Mouse (Mus musculus) limb, embryonic 13.5 days (tissue): ENCODE measurements around the gene Hist1h4j. TPM values are rescaled to one million over a fixed set of nuclear protein-coding genes. Genes with fewer than 3 reads are reported as not detected.

Experiments used
- microRNA-seq: library from miRNA; unstranded; fragments of <30 nt; microRNA quantifications from one replicate; pipeline ENCODE4, GENCODE M21; 2016
- polyA plus RNA-seq: library from polyadenylated mRNA; unstranded; fragments of >200 nt; fragmentation: Nextera tagmentation; extraction: Ambion mirVana; gene quantifications from 2 replicates; pipeline ENCODE4 v1.2.1, GENCODE M21; 2015

Hist1h4j gene
- polyA plus RNA-seq, 1 experiment from 2014 or later: 1.3 TPM

Small RNA genes within 50 kb of the gene (microRNA-seq; reads per million reads assigned to microRNA genes)
- gene Gm44357 (not detected), gene Gm44367 (not detected), gene Gm44454 (not detected)

Other genes with a start within 250 kb of the Hist1h4j start
- gene AK157302, start 239.8 kb upstream of the Hist1h4j start, polyA plus RNA-seq: 0.14 and 0.49 TPM in 2 replicates
- 6.4 and 6.9 TPM in 2 replicates for gene Gm11273, start 233.6 kb upstream of the Hist1h4j start, polyA plus RNA-seq
- 7.0 and 8.2 TPM in 2 replicates for gene Zkscan8, start 203.9 kb upstream of the Hist1h4j start, polyA plus RNA-seq
- gene Olfr1366, start 192.3 kb upstream of the Hist1h4j start, polyA plus RNA-seq: 0.10 and 0.15 TPM in 2 replicates
- 0.05 TPM in 1 of 2 replicates, not detected in the other for gene Olfr1535, start 175.2 kb upstream of the Hist1h4j start, polyA plus RNA-seq
- gene Olfr1364, start 153.3 kb upstream of the Hist1h4j start, polyA plus RNA-seq: not detected in 2 replicates
- gene Olfr1362, start 121.0 kb upstream of the Hist1h4j start, polyA plus RNA-seq: not detected in 2 replicates
- gene Olfr11, start 92.5 kb upstream of the Hist1h4j start, polyA plus RNA-seq: not detected in 2 replicates
- not detected in 2 replicates for gene Olfr1361, start 71.7 kb upstream of the Hist1h4j start, polyA plus RNA-seq
- not detected in 2 replicates for gene Olfr1360, start 57.7 kb upstream of the Hist1h4j start, polyA plus RNA-seq
- not detected in 2 replicates for gene Olfr1359, start 37.0 kb upstream of the Hist1h4j start, polyA plus RNA-seq
- 3.3 and 3.4 TPM in 2 replicates for gene Hist1h2bl, start 18.9 kb upstream of the Hist1h4j start, polyA plus RNA-seq
- gene Hist1h2ai, start 18.6 kb upstream of the Hist1h4j start, polyA plus RNA-seq: 34.6 and 46.9 TPM in 2 replicates
- gene Hist1h3h, start 17.4 kb upstream of the Hist1h4j start, polyA plus RNA-seq: 22.6 and 23.4 TPM in 2 replicates
- 6.1 and 7.8 TPM in 2 replicates for gene Hist1h2bm, start 13.0 kb upstream of the Hist1h4j start, polyA plus RNA-seq
- gene Hist1h4k, start 15.4 kb downstream of the Hist1h4j start, polyA plus RNA-seq: 4.0 and 8.4 TPM in 2 replicates
- 39.8 and 57.2 TPM in 2 replicates for gene Hist1h2ak, start 18.8 kb downstream of the Hist1h4j start, polyA plus RNA-seq
- 4.4 and 5.9 TPM in 2 replicates for gene Hist1h2bn, start 19.1 kb downstream of the Hist1h4j start, polyA plus RNA-seq
- gene Hist1h1b, start 45.6 kb downstream of the Hist1h4j start, polyA plus RNA-seq: 25.1 TPM in 2 replicates
- 133 and 146 TPM in 2 replicates for gene Hist1h3i, start 48.3 kb downstream of the Hist1h4j start, polyA plus RNA-seq
- gene Hist1h2an, start 52.2 kb downstream of the Hist1h4j start, polyA plus RNA-seq: 6.8 and 17.0 TPM in 2 replicates
- 3.3 TPM in 2 replicates for gene Hist1h2bp, start 52.4 kb downstream of the Hist1h4j start, polyA plus RNA-seq
- 33.2 and 35.5 TPM in 2 replicates for gene Hist1h2bq, start 75.1 kb downstream of the Hist1h4j start, polyA plus RNA-seq
- not detected in 2 replicates for gene Hist1h2ao, start 75.4 kb downstream of the Hist1h4j start, polyA plus RNA-seq
- gene Hist1h4m, start 76.7 kb downstream of the Hist1h4j start, polyA plus RNA-seq: not detected in 2 replicates
- gene Hist1h4n, start 97.1 kb downstream of the Hist1h4j start, polyA plus RNA-seq: 20.5 and 21.8 TPM in 2 replicates
- 3,649 and 3,737 TPM in 2 replicates for gene Hist1h2ap, start 98.4 kb downstream of the Hist1h4j start, polyA plus RNA-seq
- 34.8 and 36.3 TPM in 2 replicates for gene Hist1h2br, start 98.7 kb downstream of the Hist1h4j start, polyA plus RNA-seq
- gene Zfp184, start 210.0 kb downstream of the Hist1h4j start, polyA plus RNA-seq: 18.3 and 20.2 TPM in 2 replicates
- gene Pom121l2, start 246.1 kb downstream of the Hist1h4j start, polyA plus RNA-seq: 0.37 and 0.38 TPM in 2 replicates